Mouse (Mus musculus) liver, embryonic 14 days (tissue): ENCODE data around the gene 3830417A13Rik. TPM values are rescaled to one million over a fixed set of nuclear protein-coding genes. Genes with fewer than 3 reads are reported as not detected.

Experiments
- polyA plus RNA-seq: library from polyadenylated mRNA; depleted of rRNA; stranded (reverse); fragments of >200 nt; gene quantifications from 2 replicates; pipeline ENCODE4 v1.2.3, GENCODE M21; 2012; rRNA removed

3830417A13Rik gene
- 0.02 TPM in 2 replicates for polyA plus RNA-seq

DNA sequence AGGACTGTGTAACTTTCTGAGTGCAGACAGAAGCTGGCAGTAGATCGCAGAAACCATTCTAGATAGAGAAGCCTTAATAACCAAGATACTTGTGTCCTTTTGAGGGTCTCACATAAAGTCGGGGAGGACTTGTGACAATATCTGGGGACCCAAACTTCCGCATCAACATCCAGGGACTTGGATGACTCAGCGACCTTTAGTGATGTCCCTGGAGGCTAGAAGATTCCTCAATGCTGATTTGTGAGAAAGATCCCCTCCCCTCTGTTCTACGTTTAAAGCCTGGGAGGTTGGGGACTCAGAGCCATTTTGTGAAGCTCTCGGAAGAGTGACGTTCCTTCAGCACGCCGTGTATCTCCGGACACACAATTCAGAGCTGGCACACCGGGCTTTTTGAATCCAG lies at the start of gene 3830417A13Rik:
3830417A13Rik (plus strand) TSS at position 301 of the 400 bp plus-strand sequence.

DNA sequence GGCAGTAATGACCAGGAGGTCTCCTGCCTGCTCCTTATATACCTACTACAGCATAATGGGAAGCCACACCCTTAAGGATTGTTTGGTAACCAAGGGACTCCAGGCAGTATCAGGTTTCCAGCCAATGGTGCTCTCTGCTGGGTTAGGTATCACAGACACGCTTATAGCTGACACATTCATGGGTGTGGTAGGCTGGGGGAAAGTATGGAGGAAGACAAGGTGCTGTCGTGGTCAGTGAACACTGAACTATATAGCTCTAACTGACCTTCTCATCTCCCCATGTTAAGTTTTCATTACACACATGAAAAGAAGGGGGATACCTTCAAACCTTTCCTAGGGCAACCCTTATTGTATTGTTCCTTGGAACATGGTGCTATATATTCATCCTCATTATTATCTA lies 21.2 kb upstream of the 3830417A13Rik start, which contains the start of gene Gm6760:
Gm6760 (minus strand) TSS at position 101 of the 400 bp plus-strand sequence.

Other genes with a start within 250 kb of the 3830417A13Rik start
- gene Gm6760, start 21.4 kb upstream of the 3830417A13Rik start, polyA plus RNA-seq, result not detected in 2 replicates
- 0.02 and 0.03 TPM in 2 replicates for gene Slitrk4, start 103.4 kb downstream of the 3830417A13Rik start, polyA plus RNA-seq